Mouse (Mus musculus): ENCODE results near the gene Kpna7. TPM values are rescaled to one million over a fixed set of nuclear protein-coding genes. Genes with fewer than 3 reads are reported as not detected.
"Not testable (repeated sequence)": the region's sequence is repeated elsewhere in the genome, so short reads cannot be mapped to it uniquely, and the experiment has no call there.

The Kpna7 gene
- polyA plus RNA-seq, 1 experiment from 2014 or later: not detected

- ATAC-seq (ENCODE audit: low FRiP score, low read depth): no peak
- H3K4me2 ChIP-seq (replicated peaks): peak overlapping the region; percentile 91
- 47% methylated on average over 10 of the region's 10 CpGs for WGBS
- H3K36me3 ChIP-seq: peaks cover 9% of the 10 kb centered on the region; the same call in 1 of the 2 replicates
- H3K4me3 ChIP-seq: peak overlapping the region; percentile 15; the same call in 1 of the 2 replicates
- H3K9ac ChIP-seq: peak overlapping the region; percentile 43; the same call in 1 of the 2 replicates
- H3K27me3 ChIP-seq: no peaks in the 10 kb centered on the region
- peaks cover 48% of the 10 kb centered on the region for H3K4me1 ChIP-seq
- 0 out of 2 replicates have a peak, but pooled peaks cover 5% of the 10 kb centered on the region for H3K9me3 ChIP-seq
- peak overlapping the region; percentile 80 for H3K27ac ChIP-seq
Observed at GRCm38 (mm10) chr5:145116916-145117315, 33.1 kb upstream of the Kpna7 start.

DNA sequence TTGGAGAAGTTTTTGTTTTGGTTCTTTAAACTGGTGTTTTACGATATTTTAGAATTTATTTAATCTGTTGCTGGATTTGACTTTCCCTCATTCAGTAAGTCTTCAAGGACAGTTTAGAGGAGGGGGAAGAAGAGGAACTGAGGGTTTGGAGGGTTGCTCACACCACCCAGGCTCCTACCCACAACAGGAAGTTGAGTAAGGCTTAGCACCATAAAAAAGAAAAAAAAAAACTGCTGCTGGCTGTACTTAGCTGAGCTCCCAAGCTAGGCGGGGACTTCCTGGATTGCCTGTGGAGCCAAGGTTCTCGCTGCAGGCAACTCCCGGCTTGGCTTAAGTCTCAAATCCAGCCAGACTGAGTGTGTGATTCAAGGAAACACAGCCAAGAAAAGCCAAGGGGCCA, 32.5 kb upstream of the Kpna7 start:
- Histone ChIP-seq H3K4me1 (peaks cover 48% of the 10 kb centered on the region), H3K27ac (peak overlapping the region; percentile 80), H3K9ac (no peak overlapping the region), H3K27me3 (no peaks in the 10 kb centered on the region), H3K4me3 (peak overlapping the region; percentile 15; the same call in 1 of the 2 replicates), H3K36me3 (peaks cover 7% of the 10 kb centered on the region; the same call in 1 of the 2 replicates), H3K9me3 (0 out of 2 replicates have a peak, but pooled peaks cover 5% of the 10 kb centered on the region), H3K4me2 (replicated peaks) (peak overlapping the region; percentile 91)
- WGBS: 19% methylated on average over 4 of the region's 4 CpGs
- ATAC-seq (ENCODE audit: low FRiP score, low read depth): peak; percentile 45

GRCm38 (mm10) chr5:145115736-145116135, 31.9 kb upstream of the Kpna7 start:
- Histone ChIP-seq H3K4me3 (peak overlapping the region; percentile 67; the same call in 1 of the 2 replicates), H3K36me3 (peaks cover 10% of the 10 kb centered on the region), H3K4me2 (replicated peaks) (peak overlapping the region; percentile 91), H3K4me1 (peaks cover 42% of the 10 kb centered on the region), H3K9ac (no peak overlapping the region), H3K27me3 (no peaks in the 10 kb centered on the region), H3K9me3 (0 out of 2 replicates have a peak, but pooled peaks cover 5% of the 10 kb centered on the region), H3K27ac (peak overlapping the region; percentile 80)
- 71% methylated on average over 5 of the region's 5 CpGs for WGBS
- ATAC-seq (ENCODE audit: low FRiP score, low read depth): no peak

- peaks cover 19% of the 10 kb centered on the region for H3K36me3 ChIP-seq
- H3K4me2 ChIP-seq (replicated peaks): peak overlapping the region; percentile 91
- peaks cover 37% of the 10 kb centered on the region for H3K4me1 ChIP-seq
- peak overlapping the region; percentile 61; the same call in 1 of the 2 replicates for H3K27ac ChIP-seq
- no peaks in the 10 kb centered on the region for H3K27me3 ChIP-seq
- peak overlapping the region; percentile 77 for H3K9ac ChIP-seq
- peak overlapping the region; percentile 67 for H3K4me3 ChIP-seq
- H3K9me3 ChIP-seq: 0 out of 2 replicates have a peak, but pooled peaks cover 5% of the 10 kb centered on the region
- peak; percentile 15; the same call in 1 of the 2 replicates for ATAC-seq (ENCODE audit: low FRiP score, low read depth)
- 12% methylated on average over 40 of the region's 40 CpGs for WGBS
Observed at GRCm38 (mm10) chr5:145114606-145115473, 31.0 kb upstream of the Kpna7 start.

DNA sequence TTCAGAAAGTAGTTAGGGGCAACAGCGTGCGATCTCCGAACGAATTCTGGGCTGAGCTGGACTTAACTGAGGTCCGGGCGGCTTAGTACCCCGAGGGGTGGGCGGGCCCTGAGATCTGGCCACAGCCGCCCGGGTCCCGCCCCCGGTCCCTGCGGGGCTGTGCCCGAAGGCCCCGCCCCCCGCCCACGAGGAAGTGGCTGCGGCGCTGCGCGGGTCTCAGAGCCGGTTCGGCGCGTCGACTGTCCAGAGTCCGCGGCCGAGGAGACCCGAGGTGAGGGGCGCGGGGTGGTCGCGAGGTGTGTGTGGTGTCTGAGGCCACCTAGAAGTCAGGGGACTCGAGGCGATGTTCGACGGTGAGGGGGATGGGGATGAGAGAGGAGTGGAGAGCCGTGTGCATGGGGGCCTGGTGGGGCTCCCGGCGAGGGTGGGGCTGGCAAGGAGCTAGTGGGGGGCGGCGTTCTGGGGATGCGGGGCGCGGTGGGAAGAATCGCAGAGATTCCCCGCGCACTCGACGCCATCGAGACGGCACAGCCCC, 30.3 kb upstream of the Kpna7 start, which contains the start of gene Arpc1b:
Arpc1b (plus strand) TSS at position 145 of the 535 bp plus-strand sequence.
- peak within 1 kb of the TSS; percentile 61; the same call in 1 of the 2 replicates for H3K27ac ChIP-seq
- WGBS: under 1% methylated on average over 49 of the region's 53 CpGs
- ATAC-seq (ENCODE audit: low FRiP score, low read depth): peak; percentile 46
- peak within 1 kb of the TSS; percentile 77 for H3K9ac ChIP-seq
- H3K4me1 ChIP-seq: peaks cover 37% of the 10 kb centered on the region
- H3K4me3 ChIP-seq: peak within 1 kb of the TSS; percentile 67
- H3K9me3 ChIP-seq: 0 out of 2 replicates have a peak, but pooled peaks cover 1% of the 10 kb centered on the region
- no peaks in the 10 kb centered on the region for H3K27me3 ChIP-seq
- peaks cover 21% of the 10 kb centered on the region for H3K36me3 ChIP-seq
- H3K4me2 ChIP-seq (replicated peaks): peak within 1 kb of the TSS; percentile 91

GRCm38 (mm10) chr5:145113416-145113815, 29.6 kb upstream of the Kpna7 start:
- Histone ChIP-seq H3K27ac (no peak overlapping the region), H3K27me3 (no peaks in the 10 kb centered on the region), H3K36me3 (peaks cover 24% of the 10 kb centered on the region), H3K4me2 (replicated peaks) (peak overlapping the region; percentile 91), H3K9ac (no peak overlapping the region), H3K9me3 (no peaks in the 10 kb centered on the region), H3K4me1 (peaks cover 37% of the 10 kb centered on the region), H3K4me3 (peak overlapping the region; percentile 67)
- ATAC-seq (ENCODE audit: low FRiP score, low read depth): no peak
- WGBS: 59% methylated on average over 2 of the region's 2 CpGs

DNA sequence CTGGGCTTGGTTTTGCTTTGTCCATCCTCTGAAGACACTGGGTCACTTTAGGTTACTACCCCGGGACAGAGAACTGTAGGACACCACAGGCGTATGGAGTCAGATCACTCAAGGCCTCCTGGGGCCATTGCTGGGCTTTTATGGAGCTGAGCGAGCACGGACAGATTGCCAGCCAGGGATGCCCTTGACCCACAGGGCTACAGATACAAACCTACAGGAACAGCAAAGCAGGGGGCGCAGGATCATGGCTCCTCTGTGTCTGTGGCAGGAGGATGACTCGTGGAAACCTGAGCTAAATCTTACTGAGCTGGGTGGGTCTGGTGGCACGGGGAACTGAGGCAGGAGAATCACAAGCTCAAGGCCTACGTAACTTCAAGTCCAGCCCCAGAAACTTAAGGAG, 28.7 kb upstream of the Kpna7 start:
- Histone ChIP-seq H3K4me3 (no peak overlapping the region), H3K9me3 (no peaks in the 10 kb centered on the region), H3K36me3 (peaks cover 33% of the 10 kb centered on the region), H3K9ac (no peak overlapping the region), H3K4me1 (peaks cover 32% of the 10 kb centered on the region), H3K4me2 (replicated peaks) (no peak overlapping the region), H3K27ac (no peak overlapping the region), H3K27me3 (no peaks in the 10 kb centered on the region)
- WGBS: 76% methylated on average over 8 of the region's 8 CpGs
- ATAC-seq (ENCODE audit: low FRiP score, low read depth): no peak

- Histone ChIP-seq H3K4me3 (no peak overlapping the region), H3K4me2 (replicated peaks) (no peak overlapping the region), H3K27ac (no peak overlapping the region), H3K9me3 (no peaks in the 10 kb centered on the region), H3K36me3 (peaks cover 54% of the 10 kb centered on the region), H3K9ac (no peak overlapping the region), H3K4me1 (peaks cover 14% of the 10 kb centered on the region), H3K27me3 (no peaks in the 10 kb centered on the region)
- no peak for ATAC-seq (ENCODE audit: low FRiP score, low read depth)
- 87% methylated on average over 6 of the region's 6 CpGs for WGBS
Observed at GRCm38 (mm10) chr5:145110401-145110800, 26.6 kb upstream of the Kpna7 start.

DNA sequence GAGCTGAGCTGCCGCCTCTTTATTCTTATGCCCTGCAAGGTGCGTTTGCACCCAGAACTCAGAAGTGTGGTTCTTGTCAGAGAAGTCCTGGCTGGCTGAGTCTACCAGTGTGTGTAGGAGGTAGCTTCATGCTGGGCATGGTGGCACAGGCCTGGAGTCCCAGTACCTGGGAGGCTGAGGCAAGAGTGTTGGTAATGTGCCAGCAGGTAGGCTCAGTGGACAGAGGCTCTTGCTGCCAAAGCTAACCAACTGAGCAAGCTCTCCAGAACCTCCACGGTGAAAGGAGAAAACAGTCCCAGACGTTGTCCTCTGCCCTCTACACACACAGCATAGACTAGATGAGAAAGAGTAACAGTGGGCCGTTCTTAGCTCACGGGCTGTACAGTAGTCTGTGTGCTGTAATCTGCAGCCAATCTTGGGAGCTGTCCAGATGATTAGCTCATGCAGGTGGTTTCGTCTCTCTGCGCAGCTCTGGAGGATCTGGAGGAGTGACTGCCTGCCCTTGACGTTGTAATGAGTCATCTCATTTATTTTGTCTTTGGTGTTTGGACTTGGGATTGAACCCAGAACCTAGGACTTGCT, 22.0 kb upstream of the Kpna7 start:
- Histone ChIP-seq H3K4me2 (replicated peaks) (no peak overlapping the region), H3K9ac (no peak overlapping the region), H3K36me3 (peaks cover 97% of the 10 kb centered on the region), H3K4me1 (no peaks in the 10 kb centered on the region), H3K9me3 (no peaks in the 10 kb centered on the region), H3K27ac (no peak overlapping the region), H3K27me3 (no peaks in the 10 kb centered on the region), H3K4me3 (no peak overlapping the region)
- 92% methylated on average over 9 of the region's 9 CpGs for WGBS
- no peak for ATAC-seq (ENCODE audit: low FRiP score, low read depth)

DNA sequence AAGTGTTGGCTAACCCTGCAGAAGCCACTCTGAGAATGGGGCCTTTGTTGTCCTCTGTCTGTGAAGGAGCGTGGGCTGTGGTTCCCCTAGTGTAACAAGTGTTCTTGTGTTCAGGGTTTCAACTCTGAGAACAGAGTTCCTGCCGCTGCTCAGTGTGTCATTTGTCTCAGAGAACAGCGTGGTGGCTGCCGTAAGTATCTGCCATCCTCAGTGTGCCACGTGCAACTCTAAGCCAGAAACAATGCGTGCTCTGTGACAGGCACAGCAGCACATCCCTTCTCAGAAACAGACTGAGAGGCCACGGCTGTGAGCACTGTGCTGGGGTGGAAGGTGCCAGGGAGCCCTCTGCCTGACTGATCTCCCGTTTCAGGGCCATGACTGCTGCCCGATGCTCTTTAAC, 20.5 kb upstream of the Kpna7 start:
- 89% methylated on average over 9 of the region's 9 CpGs for WGBS
- H3K9me3 ChIP-seq: no peaks in the 10 kb centered on the region
- H3K9ac ChIP-seq: no peak overlapping the region
- no peaks in the 10 kb centered on the region for H3K27me3 ChIP-seq
- no peak overlapping the region for H3K27ac ChIP-seq
- peak; percentile 32; the same call in 1 of the 2 replicates for ATAC-seq (ENCODE audit: low FRiP score, low read depth)
- peaks cover 97% of the 10 kb centered on the region for H3K36me3 ChIP-seq
- H3K4me3 ChIP-seq: no peak overlapping the region
- H3K4me1 ChIP-seq: no peaks in the 10 kb centered on the region
- H3K4me2 ChIP-seq (replicated peaks): no peak overlapping the region

GRCm38 (mm10) chr5:145102706-145103105, 18.9 kb upstream of the Kpna7 start:
- Histone ChIP-seq H3K4me2 (replicated peaks) (no peak overlapping the region), H3K9me3 (no peaks in the 10 kb centered on the region), H3K9ac (no peak overlapping the region), H3K27me3 (no peaks in the 10 kb centered on the region), H3K4me3 (no peak overlapping the region), H3K36me3 (peaks cover 98% of the 10 kb centered on the region), H3K4me1 (no peaks in the 10 kb centered on the region), H3K27ac (no peak overlapping the region)
- ATAC-seq (ENCODE audit: low FRiP score, low read depth): no peak
- WGBS: 91% methylated on average over 4 of the region's 4 CpGs

DNA sequence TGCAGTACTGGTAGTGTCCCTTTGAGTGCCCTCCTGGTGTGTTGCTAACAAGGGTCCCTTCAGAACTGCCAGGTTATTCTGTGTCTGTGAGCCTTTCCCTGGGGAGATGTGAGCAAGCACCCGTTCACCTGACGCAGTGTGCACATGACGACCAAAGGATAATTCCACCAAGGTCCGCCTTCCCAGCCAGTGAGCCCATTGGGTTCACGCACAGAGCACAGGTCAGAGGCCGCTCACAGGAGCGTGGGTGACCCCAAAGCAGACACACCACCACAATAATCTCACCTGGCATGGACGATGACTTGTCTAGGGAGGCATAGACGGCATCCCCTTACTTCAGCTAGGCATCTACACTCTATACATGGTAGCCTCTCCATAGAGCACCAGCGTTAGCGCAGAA, 17.6 kb upstream of the Kpna7 start:
- WGBS: 97% methylated on average over 11 of the region's 11 CpGs
- ATAC-seq (ENCODE audit: low FRiP score, low read depth): not testable (repeated sequence)
- peaks cover 98% of the 10 kb centered on the region for H3K36me3 ChIP-seq

More for the DNA sequence above, 17.6 kb upstream of the Kpna7 start:
- H3K4me2 ChIP-seq (replicated peaks); H3K9ac ChIP-seq; H3K27ac ChIP-seq; H3K4me1 ChIP-seq; H3K27me3 ChIP-seq; H3K9me3 ChIP-seq; H3K4me3 ChIP-seq: not testable (repeated sequence)
